Mouse (Mus musculus): ENCODE results near the gene Il5.

- TF ChIP-seq CTCF (IDR thresholded peaks at IDR 0.05; ENCODE audit: insufficient read depth, low read depth, low read length): no peak
- TF ChIP-seq POLR2A (IDR thresholded peaks at IDR 0.05; ENCODE audit: insufficient read depth, low read depth, low read length): no peak
Measured at GRCm38 (mm10) chr11:53706236-53706933, 14.2 kb upstream of the Il5 start.
